Mouse (Mus musculus) embryonic fibroblast, embryonic 13.5 days (primary cell): Measurements from ENCODE around the gene Tax1bp1. TPM values are rescaled to one million over a fixed set of nuclear protein-coding genes. Genes with fewer than 3 reads are reported as not detected.

Experiments
- H3K27ac ChIP-seq: 2 replicates; pipeline ENCODE4 v1.5.1; 2012; ENCODE audit warnings: low read length, control low read depth, inconsistent platforms; ENCODE audit not compliant: insufficient read depth
- H3K4me1 ChIP-seq: 2 replicates; pipeline ENCODE4 v1.6.1; 2011; ENCODE audit warnings: low read length; ENCODE audit not compliant: control insufficient read depth, insufficient read depth
- H3K4me3 ChIP-seq: 2 replicates; pipeline ENCODE4 v1.5.1; 2011; ENCODE audit warnings: mild to moderate bottlenecking, control low read depth, low read length; ENCODE audit not compliant: insufficient read depth
- CTCF ChIP-seq: IDR thresholded peaks from 2 replicates; pipeline ENCODE4 v1.5.1; 2011; ENCODE audit warnings: mild to moderate bottlenecking, control low read depth, low read length, moderate library complexity, borderline replicate concordance; ENCODE audit not compliant: insufficient read depth
- POLR2A ChIP-seq: IDR thresholded peaks from 2 replicates; pipeline ENCODE4 v1.6.1; 2011; ENCODE audit warnings: low read depth, mild to moderate bottlenecking, control low read depth, low read length, moderate library complexity
- polyA plus RNA-seq: library from polyadenylated mRNA; stranded (reverse); fragments of >200 nt; gene quantifications from 2 replicates; pipeline ENCODE4 v1.2.4, GENCODE M21; 2011; ENCODE audit warnings: low read depth; ENCODE audit not compliant: missing spikeins, insufficient read length

Gene Tax1bp1
- polyA plus RNA-seq, 1 experiment, result 127 TPM

DNA sequence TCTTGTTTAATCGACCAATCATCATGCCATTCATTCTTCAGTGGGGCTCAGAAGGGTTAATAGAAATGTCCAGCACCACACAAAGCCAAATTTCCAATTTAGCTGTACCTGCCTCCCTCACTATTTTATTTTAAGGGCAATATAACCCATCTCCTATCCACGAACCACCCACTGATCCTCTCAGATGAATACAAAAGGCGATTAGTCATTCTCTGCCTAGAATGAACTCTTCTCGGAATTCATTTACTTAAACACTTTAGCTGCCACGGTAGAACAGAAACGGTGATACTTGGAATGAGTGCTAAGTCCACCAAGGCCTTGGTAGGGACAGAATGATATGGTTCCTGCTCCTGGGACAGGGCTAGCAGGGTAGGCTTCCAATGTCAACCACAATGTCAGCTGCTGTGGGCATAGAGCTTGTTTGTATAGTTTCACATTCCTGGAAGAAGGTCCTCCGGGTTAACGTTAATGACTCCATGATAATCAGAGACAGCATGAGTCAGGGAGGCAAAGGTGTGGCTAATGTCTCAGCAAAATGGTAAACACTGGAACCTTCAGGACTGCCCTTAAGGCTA lies 33.0 kb upstream of the Tax1bp1 start:
- TF ChIP-seq POLR2A, result no peak
- TF ChIP-seq CTCF, result no peak
- Histone ChIP-seq H3K4me1 (no peaks in the 10 kb centered on the region), H3K27ac (no peak overlapping the region), H3K4me3 (no peak overlapping the region)

DNA sequence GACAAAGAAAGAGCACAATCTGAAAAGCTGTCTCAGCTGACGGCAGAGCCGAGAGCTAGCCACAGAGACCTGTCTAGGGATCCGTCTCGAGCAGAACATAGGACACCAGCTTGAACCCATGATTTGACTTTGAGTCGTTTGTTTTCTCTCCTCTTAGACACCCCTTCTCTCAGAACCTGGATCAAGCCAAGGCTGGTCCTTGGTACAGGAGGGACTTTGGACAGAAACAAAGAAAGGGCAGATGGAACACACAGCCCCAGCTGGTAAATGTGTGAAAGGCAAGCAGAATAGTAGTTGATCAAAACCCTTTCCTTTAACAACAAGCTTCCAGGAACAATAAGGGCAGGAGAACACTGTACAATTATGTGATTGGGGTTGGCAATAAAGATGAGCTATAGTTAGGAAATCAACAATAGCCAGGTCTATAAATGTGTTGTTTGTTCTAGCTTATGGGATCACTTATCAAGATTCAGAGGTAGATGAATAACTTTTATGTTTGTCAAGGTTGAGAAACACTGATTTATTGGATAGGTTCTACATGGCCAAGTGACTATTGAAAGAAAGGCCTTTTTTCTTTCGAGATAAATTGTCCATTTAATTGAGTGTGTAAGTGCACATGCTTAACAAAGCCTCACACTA lies 31.6 kb upstream of the Tax1bp1 start:
- H3K4me1 ChIP-seq, result no peaks in the 10 kb centered on the region
- TF ChIP-seq POLR2A (no peak), CTCF (no peak)

DNA sequence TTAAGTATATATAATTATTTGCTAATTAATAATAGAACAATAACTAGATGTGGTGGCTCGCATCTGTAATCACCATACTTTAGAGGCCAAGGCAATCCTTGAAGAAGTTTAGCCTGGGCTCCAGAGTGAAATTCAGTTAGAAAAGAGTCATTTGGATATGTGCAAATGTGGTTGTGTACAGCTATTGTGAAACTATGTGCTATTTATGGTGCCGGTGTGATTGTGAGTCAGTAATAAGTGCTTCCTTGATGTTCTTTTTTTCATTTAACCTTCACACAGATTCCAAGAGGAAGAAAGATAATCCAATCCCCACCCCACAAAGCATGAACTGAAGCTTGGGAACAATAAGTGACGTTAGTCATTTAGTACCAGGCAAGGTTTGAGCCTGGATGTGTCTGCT lies 30.9 kb upstream of the Tax1bp1 start:
- Histone ChIP-seq H3K4me3 (no peak overlapping the region), H3K4me1 (no peaks in the 10 kb centered on the region), H3K27ac (no peak overlapping the region)
- TF ChIP-seq POLR2A (no peak), CTCF (no peak)

More for the DNA sequence above, 31.6 kb upstream of the Tax1bp1 start:
- H3K27ac ChIP-seq, result no peak overlapping the region
- H3K4me3 ChIP-seq, result no peak overlapping the region

DNA sequence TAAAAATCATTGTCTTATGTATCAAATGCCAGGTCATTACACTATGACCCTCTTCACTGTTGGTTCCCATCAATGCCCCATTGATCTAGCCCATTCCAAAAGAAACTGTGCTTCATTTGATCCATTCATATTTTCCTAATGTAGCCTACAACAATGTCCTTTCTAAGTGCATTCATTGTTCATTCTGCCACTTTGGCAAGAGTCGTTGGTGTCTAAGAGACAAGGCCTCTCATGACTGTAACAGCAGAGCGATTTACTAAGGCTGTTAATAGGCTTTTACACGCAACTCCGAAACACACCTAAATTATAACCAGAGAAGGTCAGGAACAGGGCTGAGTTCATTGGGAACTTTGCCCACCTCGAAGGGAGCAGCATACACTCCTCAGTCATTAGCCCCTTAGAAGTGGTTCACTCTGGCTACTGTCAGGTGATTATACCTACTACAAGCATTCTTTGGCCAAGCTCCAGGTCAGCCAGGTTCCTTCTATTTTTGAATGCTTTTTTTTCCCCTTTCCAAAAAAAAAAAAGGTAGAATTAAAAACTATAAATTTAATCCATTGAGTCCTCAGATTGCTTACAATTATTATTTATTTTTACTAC lies 26.5 kb upstream of the Tax1bp1 start:
- H3K4me1 ChIP-seq, result no peaks in the 10 kb centered on the region
- H3K27ac ChIP-seq, result no peak overlapping the region
- no peak for TF ChIP-seq POLR2A
- TF ChIP-seq CTCF, result no peak
- no peak overlapping the region for H3K4me3 ChIP-seq

DNA sequence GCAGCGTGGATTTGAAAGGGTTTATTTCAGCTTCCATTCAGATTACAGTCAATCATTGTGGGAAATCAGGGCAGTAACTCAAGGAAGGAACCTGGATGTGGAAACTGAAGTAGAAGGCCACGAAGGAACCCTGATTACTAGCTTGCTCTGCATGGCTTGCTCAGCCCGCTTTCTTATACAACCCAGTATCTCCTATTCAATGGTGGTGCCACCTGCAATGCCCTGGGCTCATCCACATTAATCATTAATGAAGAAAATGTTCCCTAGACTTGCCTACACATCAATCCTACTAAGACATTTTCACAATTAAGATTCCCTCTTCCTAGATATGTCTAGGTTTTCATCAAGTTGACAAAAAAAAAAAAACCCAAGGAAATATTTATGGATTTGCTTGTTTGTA lies 23.2 kb upstream of the Tax1bp1 start:
- Histone ChIP-seq H3K27ac (no peak overlapping the region), H3K4me3 (no peak overlapping the region), H3K4me1 (no peaks in the 10 kb centered on the region)
- TF ChIP-seq CTCF, result no peak
- TF ChIP-seq POLR2A, result no peak

DNA sequence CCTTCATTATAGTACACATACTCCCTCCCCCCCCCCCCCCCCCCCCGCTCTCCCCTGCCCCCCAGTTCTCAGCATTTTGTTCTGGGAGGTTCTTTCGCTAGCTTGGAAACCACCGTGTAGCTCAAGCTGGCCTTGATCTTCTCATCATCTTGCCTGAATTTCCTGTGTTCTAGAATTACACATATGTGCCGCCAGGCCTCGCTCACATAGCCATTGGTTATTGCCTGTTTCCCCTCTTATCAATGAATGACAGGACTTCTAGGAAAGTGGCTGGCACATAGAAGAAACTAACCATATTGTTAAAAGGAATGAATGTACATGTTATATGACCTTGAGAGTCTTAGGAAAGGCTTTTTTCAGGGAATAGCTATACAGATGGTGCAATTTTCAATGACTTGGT lies 21.7 kb upstream of the Tax1bp1 start:
- Histone ChIP-seq H3K4me3 (no peak overlapping the region), H3K4me1 (no peaks in the 10 kb centered on the region), H3K27ac (no peak overlapping the region)
- TF ChIP-seq POLR2A (no peak), CTCF (no peak)

DNA sequence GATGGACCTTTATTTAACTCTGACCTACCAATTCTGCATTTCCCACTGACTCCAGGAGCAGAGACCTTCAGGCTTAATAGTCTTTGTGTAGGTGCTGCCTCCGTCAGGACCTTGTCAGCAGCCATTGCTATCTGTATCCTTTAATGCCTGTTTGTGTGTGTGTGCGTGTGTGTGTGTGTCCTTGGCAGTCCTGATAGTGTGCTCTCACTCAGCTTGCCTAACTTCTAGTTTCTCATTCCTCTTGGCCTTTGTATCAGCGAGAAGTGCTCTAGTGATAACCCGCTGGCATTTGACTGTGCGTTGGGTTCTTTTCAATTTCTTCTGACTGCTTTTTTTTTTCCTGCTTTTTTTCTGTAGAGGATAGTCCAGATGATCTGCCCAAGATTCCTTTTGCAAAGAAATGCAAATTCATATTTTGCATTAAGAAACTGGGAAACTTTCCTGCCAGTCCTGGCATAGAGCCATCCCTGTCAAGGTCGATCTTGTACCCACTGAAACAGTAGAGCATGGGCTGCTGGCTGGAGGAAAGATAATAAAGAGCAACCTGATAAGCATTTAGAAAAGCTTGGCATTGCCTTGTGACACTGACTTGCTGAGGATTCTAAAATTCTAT lies 21.0 kb upstream of the Tax1bp1 start:
- Histone ChIP-seq H3K27ac (no peak overlapping the region), H3K4me1 (no peaks in the 10 kb centered on the region), H3K4me3 (no peak overlapping the region)
- TF ChIP-seq CTCF, result no peak

DNA sequence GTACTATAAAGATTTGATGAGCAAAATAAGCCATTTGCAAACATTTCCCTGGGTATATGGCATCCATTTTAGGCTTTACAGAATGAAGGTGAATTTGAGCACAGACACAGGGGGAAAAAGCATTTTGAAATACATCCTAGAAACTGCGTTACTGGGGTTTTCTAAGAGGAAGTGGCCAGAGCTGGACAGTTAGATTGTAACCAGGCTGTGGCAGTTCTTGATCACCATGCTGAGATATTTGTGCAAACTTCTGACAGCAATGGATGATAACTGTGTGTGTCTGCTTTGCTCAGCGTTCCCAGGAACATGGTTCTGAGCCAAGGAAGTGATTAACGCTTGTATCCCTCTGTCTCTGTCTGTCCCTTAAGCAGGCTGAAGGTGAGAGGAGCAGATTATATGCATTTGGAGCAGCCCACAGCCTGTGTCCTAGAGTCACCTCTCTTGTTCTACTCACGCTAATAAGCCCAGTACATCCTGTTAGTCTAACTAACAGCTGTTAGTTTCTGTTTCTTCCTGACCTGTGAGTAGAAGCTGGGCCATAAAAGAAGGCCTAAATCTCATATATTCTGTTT lies 15.5 kb upstream of the Tax1bp1 start:
- TF ChIP-seq CTCF (no peak), POLR2A (no peak)
- Histone ChIP-seq H3K4me3 (no peak overlapping the region), H3K4me1 (no peaks in the 10 kb centered on the region), H3K27ac (no peak overlapping the region)

DNA sequence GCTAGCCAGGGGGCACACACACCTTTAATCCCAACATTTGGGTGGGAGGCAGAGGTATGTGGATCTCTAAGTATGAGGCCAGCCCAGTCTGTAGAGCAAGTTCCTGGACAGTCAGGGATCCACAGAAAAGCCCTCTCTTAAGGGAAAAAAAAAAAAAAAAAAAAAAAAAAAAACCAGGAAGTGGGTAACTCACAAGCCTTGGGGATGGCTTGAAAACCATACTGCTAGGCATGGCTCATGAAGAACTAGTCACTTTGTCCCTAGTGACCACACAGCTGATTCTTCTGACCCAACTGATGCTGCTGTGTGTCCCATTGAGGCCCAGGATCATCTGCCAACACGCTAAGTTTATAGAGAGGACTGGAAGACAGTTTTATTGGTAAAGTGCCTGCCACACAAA lies 14.5 kb upstream of the Tax1bp1 start:
- Histone ChIP-seq H3K27ac (no peak overlapping the region), H3K4me3 (no peak overlapping the region), H3K4me1 (no peaks in the 10 kb centered on the region)
- TF ChIP-seq CTCF (no peak), POLR2A (no peak)

DNA sequence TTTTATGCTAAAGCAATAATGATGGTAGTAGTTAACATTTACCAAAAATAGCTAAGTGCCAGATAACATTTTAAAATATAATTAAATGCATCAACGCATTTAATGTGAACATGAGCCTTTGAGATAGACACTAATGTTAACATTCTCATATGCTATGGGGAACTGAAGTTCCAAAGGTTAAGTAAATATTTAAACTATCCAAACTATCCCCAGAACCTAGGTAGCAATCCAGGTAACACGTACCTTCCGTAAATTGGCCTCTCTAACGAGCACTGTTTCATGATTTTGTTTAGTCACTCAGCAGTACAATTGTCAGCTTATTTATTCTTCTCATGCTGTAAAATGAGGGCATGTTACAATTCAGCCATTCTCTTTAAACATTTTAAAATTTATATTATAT lies 13.6 kb upstream of the Tax1bp1 start:
- Histone ChIP-seq H3K4me3 (no peak overlapping the region), H3K27ac (no peak overlapping the region), H3K4me1 (no peaks in the 10 kb centered on the region)
- TF ChIP-seq CTCF (no peak), POLR2A (no peak)
